Mouse (Mus musculus) neutrophil, adult 5-6 weeks (primary cell): ENCODE measurements at regions not wholly inside any gene's neighbourhood (a gene's known extent, or its start where the extent isn't known, plus 50 kb on each side); places are given as distances from the start of the nearest gene placed in this dataset.

ENCODE experiments used
- ATAC-seq: fragments of 151-379, 151-347 bp; 2 replicates; pipeline ENCODE4 v1.8.0; 2017; ENCODE audit warnings: mild to moderate bottlenecking, moderate TSS enrichment; ENCODE audit not compliant: insufficient number of reproducible peaks, poor library complexity, low FRiP score, severe bottlenecking; ENCODE audit errors: extremely low read depth

- no peak for ATAC-seq
Observed at GRCm38 (mm10) chr3:149704478-149704877, 714.1 kb upstream of the Adgrl2 start.

GRCm38 (mm10) chr3:149683561-149683960 is 693.2 kb upstream of the Adgrl2 start:
- no peak for ATAC-seq

- ATAC-seq, result no peak
Observed at GRCm38 (mm10) chr3:149682246-149682645, 691.9 kb upstream of the Adgrl2 start.

- no peak for ATAC-seq
Observed at GRCm38 (mm10) chr3:149673926-149674325, 683.6 kb upstream of the Adgrl2 start.

GRCm38 (mm10) chr3:149664624-149665023 is 674.3 kb upstream of the Adgrl2 start:
- no peak for ATAC-seq

- no peak for ATAC-seq
Observed at GRCm38 (mm10) chr3:149638324-149638723, 648.0 kb upstream of the Adgrl2 start.

GRCm38 (mm10) chr3:149626186-149626585 is 635.8 kb upstream of the Adgrl2 start:
- ATAC-seq, result no peak

- ATAC-seq, result no peak
Observed at GRCm38 (mm10) chr3:149625497-149625896, 635.1 kb upstream of the Adgrl2 start.

GRCm38 (mm10) chr3:149625066-149625465 is 634.7 kb upstream of the Adgrl2 start:
- ATAC-seq, result no peak

GRCm38 (mm10) chr3:149623851-149624532 is 633.6 kb upstream of the Adgrl2 start:
- ATAC-seq, result peak; percentile 91

GRCm38 (mm10) chr3:149603865-149604264 is 613.5 kb upstream of the Adgrl2 start:
- ATAC-seq, result no peak

- ATAC-seq, result no peak
Observed at GRCm38 (mm10) chr3:149601276-149601675, 610.9 kb upstream of the Adgrl2 start.

- no peak for ATAC-seq
Observed at GRCm38 (mm10) chr3:149594470-149594869, 604.1 kb upstream of the Adgrl2 start.

GRCm38 (mm10) chr3:149585769-149586168 is 595.4 kb upstream of the Adgrl2 start:
- no peak for ATAC-seq

- no peak for ATAC-seq
Observed at GRCm38 (mm10) chr3:149581141-149581540, 590.8 kb upstream of the Adgrl2 start.

GRCm38 (mm10) chr3:149575678-149576077 is 585.3 kb upstream of the Adgrl2 start:
- ATAC-seq, result no peak

- ATAC-seq, result no peak
Observed at GRCm38 (mm10) chr3:149566853-149567252, 576.5 kb upstream of the Adgrl2 start.

- no peak for ATAC-seq
Observed at GRCm38 (mm10) chr3:149550231-149550951, 560.0 kb upstream of the Adgrl2 start.

- ATAC-seq, result 0 out of 2 replicates have a peak, but pooled peaks have one; percentile 36
Observed at GRCm38 (mm10) chr3:149547045-149547444, 556.7 kb upstream of the Adgrl2 start.

GRCm38 (mm10) chr3:149546256-149546655 is 555.9 kb upstream of the Adgrl2 start:
- ATAC-seq, result no peak
